ENCODE assay signal across 10 mouse cellular contexts in the genomic region with DNA sequence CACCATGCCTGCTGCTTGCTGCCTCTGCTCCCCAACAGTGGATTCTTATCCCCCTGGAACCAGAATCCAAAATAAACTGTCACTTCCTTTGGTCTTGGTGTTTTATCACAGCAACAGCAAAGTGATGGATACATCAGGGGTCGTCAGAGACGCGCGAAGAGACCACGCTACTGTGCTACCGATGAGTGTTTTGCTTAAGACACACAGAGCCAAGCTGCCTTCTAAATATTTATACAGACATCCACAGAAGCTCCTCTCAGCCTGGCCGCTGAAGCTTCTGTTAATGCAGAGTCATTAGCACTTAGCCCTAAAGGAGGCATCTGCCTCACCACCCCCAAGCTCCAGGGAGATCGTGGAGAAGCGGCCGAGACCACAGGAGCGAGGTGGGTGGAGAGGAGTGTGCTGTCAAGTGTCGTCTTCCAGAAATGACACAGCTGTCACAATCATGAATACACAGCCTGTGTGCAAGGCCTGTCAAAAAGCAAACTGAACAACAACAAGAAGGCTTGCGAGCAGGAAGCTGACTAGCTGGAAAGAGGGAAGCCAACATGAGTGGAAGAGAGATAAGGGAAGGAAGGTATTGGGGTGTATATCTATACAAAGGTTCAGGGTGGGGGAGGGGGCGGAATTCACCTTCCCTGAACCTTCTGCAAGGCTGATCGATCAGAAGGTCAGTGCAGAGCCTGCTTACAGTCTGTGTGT.
DNase-seq lines count a peak whose midpoint lies in the region; ATAC-seq and TF ChIP-seq lines count a peak whose summit lies in the region.
"Had no signal": no experiment of that assay in that cellular context is flagged by ENCODE, and none has a peak within 500 bp of the region (broad histone marks: within the 10 kb centered on the region; RNA-seq: fewer than 3 reads in every experiment).

No protein-coding gene starts in this region.

- H3K4me2 ChIP-seq in intestine, postnatal 0 days (replicated peaks; ENCODE audit: low read depth): no peak overlapping the region; the same call in 1 of the 2 replicates
- H3K4me2 ChIP-seq in midbrain, embryonic 16.5 days (ENCODE audit: low read length): no peak overlapping the region
- H3K4me2 ChIP-seq: limb, embryonic 12.5 days had no signal

- H3K4me1 ChIP-seq in embryonic facial prominence, embryonic 10.5 days: peaks cover 20% of the 10 kb centered on the region
- no peaks in the 10 kb centered on the region; the same call in 1 of the 2 replicates for H3K4me1 ChIP-seq in intestine, postnatal 0 days (replicated peaks; ENCODE audit: control insufficient read depth, insufficient read depth, low read length)
- peaks cover 12% of the 10 kb centered on the region; the same call in 1 of the 2 replicates for H3K4me1 ChIP-seq in midbrain, embryonic 16.5 days (ENCODE audit: control insufficient read depth, insufficient read depth, low read length)

- WGBS in embryonic facial prominence, embryonic 10.5 days: 73% methylated on average over 15 of the region's 15 CpGs
- 32% methylated on average over 15 of the region's 15 CpGs for WGBS in intestine, postnatal 0 days
- 39% methylated on average over 15 of the region's 15 CpGs for WGBS in midbrain, embryonic 16.5 days

- peaks cover 3% of the 10 kb centered on the region; the same call in 1 of the 2 replicates for H3K9me3 ChIP-seq in embryonic facial prominence, embryonic 10.5 days
- no peaks in the 10 kb centered on the region for H3K9me3 ChIP-seq in intestine, postnatal 0 days (ENCODE audit: control insufficient read depth)
- no peaks in the 10 kb centered on the region for H3K9me3 ChIP-seq in midbrain, embryonic 16.5 days (replicated peaks; ENCODE audit: control insufficient read depth, low read length, poor library complexity, severe bottlenecking)

- TF ChIP-seq CTCF in intestine, postnatal 0 days (IDR thresholded peaks at IDR 0.05; ENCODE audit: low read depth): no peak

- H3K36me3 ChIP-seq in embryonic facial prominence, embryonic 10.5 days (replicated peaks): no peaks in the 10 kb centered on the region
- no peaks in the 10 kb centered on the region for H3K36me3 ChIP-seq in intestine, postnatal 0 days (ENCODE audit: control insufficient read depth, insufficient read depth)
- H3K36me3 ChIP-seq in midbrain, embryonic 16.5 days (ENCODE audit: control insufficient read depth, insufficient read depth, low read length): no peaks in the 10 kb centered on the region
- H3K36me3 ChIP-seq: limb, embryonic 12.5 days had no signal

- H3K27ac ChIP-seq in embryonic facial prominence, embryonic 10.5 days (replicated peaks): 0 out of 2 replicates have a peak overlapping the region, but pooled peaks have one; percentile 2
- no peak overlapping the region for H3K27ac ChIP-seq in intestine, postnatal 0 days (ENCODE audit: low read depth, low read length)
- peak overlapping the region; percentile 28; the same call in 1 of the 2 replicates for H3K27ac ChIP-seq in midbrain, embryonic 16.5 days (ENCODE audit: low read length)
- H3K27ac ChIP-seq: limb, embryonic 12.5 days had no signal

- peak; percentile 49; the same call in 1 of the 2 replicates for ATAC-seq in intestine, postnatal 0 days
- peak; percentile 32; the same call in 1 of the 2 replicates for ATAC-seq in midbrain, embryonic 16.5 days

- no peak overlapping the region for H3K4me3 ChIP-seq in embryonic facial prominence, embryonic 10.5 days
- no peak overlapping the region for H3K4me3 ChIP-seq in intestine, postnatal 0 days (ENCODE audit: low read depth, low read length)
- H3K4me3 ChIP-seq in midbrain, embryonic 16.5 days (ENCODE audit: low read depth, low read length): no peak overlapping the region
- H3K4me3 ChIP-seq: limb, embryonic 12.5 days had no signal

- no peak overlapping the region for H3K9ac ChIP-seq in intestine, postnatal 0 days (ENCODE audit: low read depth, low read length)
- H3K9ac ChIP-seq in midbrain, embryonic 16.5 days (ENCODE audit: low read depth, low read length): no peak overlapping the region
- H3K9ac ChIP-seq: limb, embryonic 12.5 days had no signal

- no peaks in the 10 kb centered on the region for H3K27me3 ChIP-seq in embryonic facial prominence, embryonic 10.5 days (replicated peaks; ENCODE audit: low read depth, poor library complexity, severe bottlenecking)
- H3K27me3 ChIP-seq in intestine, postnatal 0 days (replicated peaks; ENCODE audit: control insufficient read depth, insufficient read depth, low read length): no peaks in the 10 kb centered on the region
- no peaks in the 10 kb centered on the region for H3K27me3 ChIP-seq in midbrain, embryonic 16.5 days (ENCODE audit: control insufficient read depth, insufficient read depth, low read depth, low read length)
- H3K27me3 ChIP-seq: limb, embryonic 12.5 days had no signal

- peak; percentile 25 for DNase-seq in kidney, postnatal 10 days
- no peak for DNase-seq in kidney, postnatal 25 days
- DNase-seq in embryonic facial prominence, embryonic 10.5 days (ENCODE audit: low spot score): no peak
- no peak for DNase-seq in gastrocnemius, postnatal 4 days (ENCODE audit: low spot score in 2 of 2)
- DNase-seq in ovary, postnatal 14 days (ENCODE audit: low spot score): no peak
- DNase-seq in embryo, embryonic 10.5 days (ENCODE audit: low spot score): no peak
- DNase-seq: cerebellum, adult 18-20 months had no signal
